Mouse (Mus musculus): ENCODE measurements around the gene Taar8c.

GRCm38 (mm10) chr10:24111116-24111778 lies 9.5 kb upstream of the Taar8c start:
- TF ChIP-seq CTCF (IDR thresholded peaks at IDR 0.05; ENCODE audit: control insufficient read depth, insufficient read depth, insufficient read length) (no peak), USF1 (IDR thresholded peaks at IDR 0.05; ENCODE audit: low read depth) (no peak), MYOG (IDR thresholded peaks at IDR 0.05; ENCODE audit: control insufficient read depth, extremely low read depth, insufficient read length) (no peak), MAX (IDR thresholded peaks at IDR 0.05) (no peak), CEBPB (IDR thresholded peaks at IDR 0.05; ENCODE audit: low read depth) (no peak)
